Mouse (Mus musculus): ENCODE data around the gene Col8a2. TPM values are rescaled to one million over a fixed set of nuclear protein-coding genes. Genes with fewer than 3 reads are reported as not detected.

Col8a2 gene
- total RNA-seq, 2 experiments from 2014 or later: 5.5 to 5.6 TPM

DNA sequence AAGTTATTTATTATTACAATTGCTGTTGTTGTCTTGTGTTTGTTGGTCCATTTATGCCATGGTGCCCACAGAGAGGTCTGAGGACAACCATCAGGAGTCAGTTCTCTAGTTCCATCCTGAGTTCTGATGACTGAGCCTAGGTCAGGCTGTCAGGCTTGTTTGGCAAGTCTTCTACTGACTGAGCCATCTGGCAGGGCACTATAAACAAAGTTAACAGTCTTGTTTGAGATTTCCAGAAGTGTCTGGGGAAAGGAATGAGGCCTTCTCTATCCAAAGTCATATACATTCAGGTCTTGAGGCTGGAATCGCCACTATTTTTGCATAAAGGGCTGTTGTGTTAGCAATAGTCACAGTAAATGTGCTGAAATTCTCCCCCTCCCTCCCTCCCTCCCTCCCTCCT is 45.2 kb downstream of the Col8a2 start:
- DNase-seq: no peak

DNA sequence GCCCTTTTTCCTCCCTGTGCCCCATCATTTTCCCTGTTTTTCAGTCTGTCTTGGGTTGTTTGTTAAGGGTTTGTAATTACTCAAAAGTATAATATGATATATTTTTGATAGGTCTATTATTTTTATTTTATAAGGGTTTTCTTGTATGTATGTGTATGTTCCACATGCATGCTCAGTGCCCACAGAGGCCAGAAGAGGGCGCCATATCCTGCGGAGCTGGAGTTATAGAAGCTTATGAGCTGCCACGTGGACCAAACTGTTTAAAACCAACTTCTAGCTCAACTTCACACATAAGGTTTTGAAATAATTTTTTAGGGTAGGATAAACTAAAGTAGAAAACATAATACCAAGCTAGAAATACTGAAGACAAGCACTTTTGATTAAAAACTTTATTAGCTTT is 45.8 kb downstream of the Col8a2 start:
- DNase-seq: no peak

DNA sequence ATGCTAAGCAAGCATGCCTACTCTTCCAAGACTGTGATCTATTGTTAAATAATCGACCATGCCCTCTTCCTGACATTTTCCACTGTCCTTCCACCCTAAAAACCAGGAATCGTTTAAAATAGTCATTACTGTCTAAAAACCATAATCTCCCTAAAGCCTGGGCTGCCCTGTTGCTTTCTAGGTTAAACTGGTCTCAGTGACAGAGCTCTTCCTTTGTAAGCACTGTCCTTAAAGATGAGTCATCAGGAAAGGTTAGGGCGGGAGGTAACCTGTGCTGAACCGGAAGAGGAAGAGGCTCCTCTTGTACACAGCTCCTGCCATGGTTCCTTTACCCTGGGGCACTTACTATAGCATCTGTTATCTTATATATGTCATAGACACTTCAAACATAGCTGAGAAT is 52.9 kb downstream of the Col8a2 start:
- no peak for DNase-seq

- DNase-seq: no peak
These were observed 56.9 kb downstream of the Col8a2 start for GRCm38 (mm10) chr4:126343451-126343850.

GRCm38 (mm10) chr4:126360069-126360468 is 73.5 kb downstream of the Col8a2 start:
- DNase-seq: no peak

Other genes with a start within 250 kb of the Col8a2 start
- gene Mrps15, start 239.9 kb upstream of the Col8a2 start, total RNA-seq (2021): 10 to 100 TPM; 72.3 to 78.8 TPM
- 10 to 100 TPM in 1 of 2 experiments, 1 to 10 TPM in 1; 8.2 to 11.2 TPM for gene Oscp1, start 228.2 kb upstream of the Col8a2 start, total RNA-seq (2021)
- 10 to 100 TPM; 18.2 to 23.2 TPM for gene Lsm10, start 190.2 kb upstream of the Col8a2 start, total RNA-seq (2021)
- 10 to 100 TPM; 48.4 to 53.0 TPM for gene Stk40, start 182.8 kb upstream of the Col8a2 start, total RNA-seq (2021)
- 10 to 100 TPM; 36.3 to 41.2 TPM for gene Eva1b, start 139.0 kb upstream of the Col8a2 start, total RNA-seq (2021)
- 1 to 10 TPM; 3.3 to 3.9 TPM for gene Sh3d21, start 123.3 kb upstream of the Col8a2 start, total RNA-seq (2021)
- gene Thrap3, start 84.0 kb upstream of the Col8a2 start, total RNA-seq (2021): 100 to 1,000 TPM; 177 to 229 TPM
- 10 to 100 TPM; 60.4 to 72.7 TPM for gene Map7d1, start 30.4 kb upstream of the Col8a2 start, total RNA-seq (2021)
- gene Trappc3, start 24.5 kb upstream of the Col8a2 start, total RNA-seq (2021): 10 to 100 TPM; 73.1 to 74.8 TPM
- gene Adprhl2, start 34.9 kb downstream of the Col8a2 start, total RNA-seq (2021): 10 to 100 TPM; 34.0 to 34.9 TPM
- gene Tekt2, start 38.9 kb downstream of the Col8a2 start, total RNA-seq (2021): 1 to 10 TPM in 1 of 2 experiments, under 1 TPM in 1; 0.57 to 2.8 TPM
- 10 to 100 TPM; 11.1 to 18.3 TPM for gene Ago3, start 142.8 kb downstream of the Col8a2 start, total RNA-seq (2021)
- 10 to 100 TPM; 27.1 to 34.1 TPM for gene Ago1, start 181.8 kb downstream of the Col8a2 start, total RNA-seq (2021)
- gene Ago4, start 246.7 kb downstream of the Col8a2 start, total RNA-seq (2021): 1 to 10 TPM; 4.0 to 6.4 TPM

Data from adrenal gland, postnatal 10 days (tissue).